Mouse (Mus musculus): Measurements from ENCODE around the gene Taar9. TPM values are rescaled to one million over a fixed set of nuclear protein-coding genes. Genes with fewer than 3 reads are reported as not detected.

The Taar9 gene
- not detected in 2 replicates for polyA plus RNA-seq (2021; fragmentation: Nextera tagmentation)
- long read RNA-seq, experiment 1 = 0 reads
- long read RNA-seq, experiment 2 = 0 reads

GRCm38 (mm10) chr10:24109434-24109833 is at the start of gene Taar9:
TSS of gene Taar9 (minus strand) at chr10:24109534.

GRCm38 (mm10) chr10:24149135-24149781 is 39.9 kb upstream of the Taar9 start, which contains the start of gene Stx7:
TSS of gene Stx7 (plus strand) at chr10:24149302.

GRCm38 (mm10) chr10:24101812-24102211 is 7.5 kb downstream of the Taar9 start, which contains the start of gene Taar8c:
TSS of gene Taar8c (minus strand) at chr10:24101912.

GRCm38 (mm10) chr10:24092194-24092593 is 17.1 kb downstream of the Taar9 start, which contains the start of gene Taar8b:
TSS of gene Taar8b (minus strand) at chr10:24092294.

GRCm38 (mm10) chr10:24076200-24076599 is 33.1 kb downstream of the Taar9 start, which contains the start of gene Taar8a:
TSS of gene Taar8a (plus strand) at chr10:24076500.

Other genes starting within 250 kb of the Taar9 start
- gene Vnn1, start 214.8 kb downstream of the Taar9 start, polyA plus RNA-seq (2021; fragmentation: Nextera tagmentation) = 0.15 and 0.20 TPM in 2 replicates
- gene Taar1, start 189.2 kb downstream of the Taar9 start, polyA plus RNA-seq (2021; fragmentation: Nextera tagmentation) = not detected in 2 replicates
- not detected in 2 replicates for gene Taar2, start 171.0 kb downstream of the Taar9 start, polyA plus RNA-seq (2021; fragmentation: Nextera tagmentation)
- gene Taar3, start 160.0 kb downstream of the Taar9 start, polyA plus RNA-seq (2021; fragmentation: Nextera tagmentation) = not detected in 2 replicates
- not detected in 2 replicates for gene Taar4, start 149.0 kb downstream of the Taar9 start, polyA plus RNA-seq (2021; fragmentation: Nextera tagmentation)
- gene Taar5, start 138.8 kb downstream of the Taar9 start, polyA plus RNA-seq (2021; fragmentation: Nextera tagmentation) = not detected in 2 replicates
- not detected in 2 replicates for gene Taar6, start 123.9 kb downstream of the Taar9 start, polyA plus RNA-seq (2021; fragmentation: Nextera tagmentation)
- not detected in 2 replicates for gene Taar7a, start 116.1 kb downstream of the Taar9 start, polyA plus RNA-seq (2021; fragmentation: Nextera tagmentation)
- gene Taar7b, start 109.6 kb downstream of the Taar9 start, polyA plus RNA-seq (2021; fragmentation: Nextera tagmentation) = not detected in 2 replicates
- gene Taar7d, start 82.3 kb downstream of the Taar9 start, polyA plus RNA-seq (2021; fragmentation: Nextera tagmentation) = not detected in 2 replicates
- gene Taar7e, start 71.9 kb downstream of the Taar9 start, polyA plus RNA-seq (2021; fragmentation: Nextera tagmentation) = not detected in 2 replicates
- gene Taar7f, start 60.0 kb downstream of the Taar9 start, polyA plus RNA-seq (2021; fragmentation: Nextera tagmentation) = not detected in 2 replicates
- gene Taar8a, start 33.0 kb downstream of the Taar9 start, polyA plus RNA-seq (2021; fragmentation: Nextera tagmentation) = not detected in 2 replicates
- gene Taar8b, start 17.2 kb downstream of the Taar9 start, polyA plus RNA-seq (2021; fragmentation: Nextera tagmentation) = not detected in 2 replicates
- not detected in 2 replicates for gene Taar8c, start 7.6 kb downstream of the Taar9 start, polyA plus RNA-seq (2021; fragmentation: Nextera tagmentation)
- 176 and 202 TPM in 2 replicates for gene Stx7, start 39.8 kb upstream of the Taar9 start, polyA plus RNA-seq (2021; fragmentation: Nextera tagmentation)
- 3.4 and 4.2 TPM in 2 replicates for gene Moxd1, start 114.0 kb upstream of the Taar9 start, polyA plus RNA-seq (2021; fragmentation: Nextera tagmentation)

Data from layer of hippocampus, adult 6 months (tissue).